Mouse (Mus musculus): Measurements from ENCODE around the gene Ide.

GRCm38 (mm10) chr19:37225197-37225862, 112.3 kb downstream of the Ide start:
- TF ChIP-seq POLR2A (IDR thresholded peaks at IDR 0.05; ENCODE audit: insufficient read depth, low read depth, low read length): no peak
- TF ChIP-seq CTCF (IDR thresholded peaks at IDR 0.05): no peak

All from heart, adult 2 months (tissue).